Mouse (Mus musculus) heart, postnatal 0 days (tissue): Measurements from ENCODE around the gene Mylk.
"Not testable (repeated sequence)": the region's sequence is repeated elsewhere in the genome, so short reads cannot be mapped to it uniquely, and the experiment has no call there.

ENCODE experiments used
- CTCF ChIP-seq: IDR thresholded peaks from 2 replicates; pipeline ENCODE4 v1.5.1; 2016; ENCODE audit warnings: antibody characterized with exemption, control low read depth, low read depth
- EP300 ChIP-seq: IDR thresholded peaks from 2 replicates; pipeline ENCODE4 v1.6.1; 2016; ENCODE audit warnings: antibody characterized with exemption, low read depth

GRCm38 (mm10) chr16:34728610-34729009 is 16.4 kb upstream of the Mylk start:
- TF ChIP-seq CTCF, EP300: not testable (repeated sequence)
